Mouse (Mus musculus): ENCODE measurements at regions not wholly inside any gene's neighbourhood (a gene's known extent, or its start where the extent isn't known, plus 50 kb on each side); places are given as distances from the start of the nearest gene placed in this dataset.

DNA sequence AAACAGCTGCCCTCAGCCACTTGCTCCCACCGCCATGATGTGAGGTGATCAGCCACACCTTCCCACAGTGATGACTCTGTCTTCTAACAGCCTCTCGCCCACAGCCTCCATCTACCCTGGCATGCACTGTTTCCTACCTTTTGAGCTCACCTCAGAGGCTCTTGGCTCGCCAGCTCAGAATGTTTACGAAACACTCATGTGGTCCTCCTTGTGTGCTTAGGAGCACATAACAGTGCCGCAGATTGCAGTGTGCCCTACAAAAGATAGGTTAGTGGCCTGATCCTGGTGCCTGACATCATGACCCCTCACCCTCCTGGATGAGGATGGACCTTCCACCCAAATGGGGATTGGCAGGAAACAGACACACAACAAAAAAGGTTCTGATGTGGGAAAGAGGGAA is 134.3 kb upstream of the Irf2bp2 start:
- TF ChIP-seq CTCF (IDR thresholded peaks at IDR 0.05; ENCODE audit: borderline replicate concordance, insufficient read depth, low read length): no peak
- TF ChIP-seq POLR2A (IDR thresholded peaks at IDR 0.05; ENCODE audit: low read depth, low read length): no peak

Data from embryonic fibroblast, embryonic 13.5 days (primary cell).